Mouse (Mus musculus) forebrain, embryonic 14.5 days (tissue): ENCODE results near the gene Mogs. TPM values are rescaled to one million over a fixed set of nuclear protein-coding genes. Genes with fewer than 3 reads are reported as not detected.
"Not testable (repeated sequence)": the region's sequence is repeated elsewhere in the genome, so short reads cannot be mapped to it uniquely, and the experiment has no call there.

Source experiments
- ATAC-seq: fragments of 200-750 bp; cut with Nextera tagmentation; 2 replicates; pipeline ENCODE4 v1.8.0; 2017; ENCODE audit warnings: mild to moderate bottlenecking, moderate library complexity
- DNase-seq: peaks from one replicate; pipeline ENCODE4 v3.0.0-alpha.2; 2015; ENCODE audit warnings: low spot score
- H3K27ac ChIP-seq: fragments of 300-500 bp; sonication (generic); 2 replicates; pipeline ENCODE4 v1.5.1; 2014; ENCODE audit warnings: low read depth, mild to moderate bottlenecking, control low read depth, low read length, moderate library complexity
- H3K27me3 ChIP-seq: fragments of 300-500 bp; sonication (generic); replicated peaks from 2 replicates; pipeline ENCODE4 v1.6.1; 2014; ENCODE audit warnings: low read length, control low read depth, mixed read lengths; ENCODE audit not compliant: control insufficient read depth, insufficient read depth
- H3K36me3 ChIP-seq: fragments of 300-500 bp; sonication (generic); 2 replicates; pipeline ENCODE4 v1.6.1; 2014; ENCODE audit warnings: low read length, control low read depth; ENCODE audit not compliant: control insufficient read depth, insufficient read depth
- H3K4me1 ChIP-seq: fragments of 300-500 bp; sonication (generic); 2 replicates; pipeline ENCODE4 v1.6.1; 2014; ENCODE audit warnings: antibody characterized with exemption, low read length, control low read depth; ENCODE audit not compliant: control insufficient read depth, insufficient read depth
- H3K4me2 ChIP-seq: fragments of 300-500 bp; sonication (generic); 2 replicates; pipeline ENCODE4 v1.6.1; 2014; ENCODE audit warnings: mild to moderate bottlenecking, control low read depth, low read length
- H3K4me3 ChIP-seq: fragments of 300-500 bp; sonication (generic); 2 replicates; pipeline ENCODE4 v1.5.1; 2014; ENCODE audit warnings: low read depth, low read length, control low read depth
- H3K9ac ChIP-seq: fragments of 300-500 bp; sonication (generic); 2 replicates; pipeline ENCODE4 v1.6.1; 2014; ENCODE audit warnings: mild to moderate bottlenecking, low read length, control low read depth, moderate library complexity
- H3K9me3 ChIP-seq: fragments of 300-500 bp; sonication (generic); replicated peaks from 2 replicates; pipeline ENCODE4 v1.6.1; 2016; ENCODE audit warnings: low read length, control low read depth, mixed read lengths; ENCODE audit not compliant: control insufficient read depth
- WGBS: fragments of 180-500 bp; shearing (Covaris S2); extraction: QIAGEN DNeasy Blood & Tissue Kit; methylation state at CpG from one replicate; pipeline ENCODE4 v1.1.7; 2014; 5-methylcytosine and 5-hydroxymethylcytosine counted together
- polyA plus RNA-seq: library from polyadenylated mRNA; unstranded; fragments of >200 nt; fragmentation: Nextera tagmentation; extraction: Ambion mirVana; gene quantifications from 2 replicates; pipeline ENCODE4 v1.2.1, GENCODE M21; 2014

Gene Mogs
- polyA plus RNA-seq, 1 experiment from 2014 or later: 8.8 TPM

GRCm38 (mm10) chr6:83145805-83146204 lies 30.5 kb downstream of the Mogs start:
- Histone ChIP-seq H3K27me3 (0 out of 2 replicates have a peak, but pooled peaks cover 6% of the 10 kb centered on the region), H3K27ac (no peak overlapping the region), H3K36me3 (no peaks in the 10 kb centered on the region), H3K9me3 (no peaks in the 10 kb centered on the region), H3K4me2 (no peak overlapping the region), H3K9ac (no peak overlapping the region), H3K4me1 (peaks cover 7% of the 10 kb centered on the region; the same call in 1 of the 2 replicates), H3K4me3 (no peak overlapping the region)
- WGBS: 77% methylated on average over 9 of the region's 9 CpGs
- ATAC-seq (no peak), DNase-seq (no peak)

DNA sequence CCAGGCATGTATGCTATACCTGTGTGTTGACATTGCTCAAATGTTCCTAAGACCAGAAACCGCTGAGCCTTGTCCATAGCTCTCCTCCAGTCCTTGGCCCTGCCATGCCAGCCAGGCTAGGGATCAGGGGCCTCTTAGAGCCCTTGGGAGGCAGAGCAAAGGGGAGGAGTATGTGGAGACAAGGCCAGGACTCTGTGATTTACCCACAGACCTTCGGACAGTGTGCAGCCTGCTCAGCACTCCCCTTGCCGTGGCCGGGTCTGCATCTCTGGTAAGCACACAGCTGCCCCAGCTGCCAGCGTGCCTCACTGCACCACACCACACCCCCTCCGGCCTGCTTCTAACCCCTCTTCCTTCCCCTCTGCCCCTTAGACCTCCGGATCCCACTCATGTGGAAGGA lies 32.0 kb downstream of the Mogs start:
- DNase-seq (no peak), ATAC-seq (no peak)
- no peaks in the 10 kb centered on the region for H3K27me3 ChIP-seq
- H3K9ac ChIP-seq: no peak overlapping the region
- peaks cover 3% of the 10 kb centered on the region; the same call in 1 of the 2 replicates for H3K36me3 ChIP-seq
- H3K4me3 ChIP-seq: no peak overlapping the region
- peaks cover 2% of the 10 kb centered on the region; the same call in 1 of the 2 replicates for H3K4me1 ChIP-seq
- H3K27ac ChIP-seq: no peak overlapping the region
- no peak overlapping the region for H3K4me2 ChIP-seq
- no peaks in the 10 kb centered on the region for H3K9me3 ChIP-seq
- 49% methylated on average over 7 of the region's 7 CpGs for WGBS

- Histone ChIP-seq H3K9me3 (no peaks in the 10 kb centered on the region), H3K4me1 (peaks cover 6% of the 10 kb centered on the region; the same call in 1 of the 2 replicates), H3K9ac (no peak overlapping the region; the same call in 1 of the 2 replicates), H3K27me3 (no peaks in the 10 kb centered on the region), H3K36me3 (peaks cover 13% of the 10 kb centered on the region; the same call in 1 of the 2 replicates), H3K4me3 (no peak overlapping the region), H3K27ac (no peak overlapping the region), H3K4me2 (no peak overlapping the region)
- ATAC-seq: no peak
- no peak for DNase-seq
- 26% methylated on average over 8 of the region's 8 CpGs for WGBS
Observed at GRCm38 (mm10) chr6:83151721-83152120, 36.4 kb downstream of the Mogs start.

DNA sequence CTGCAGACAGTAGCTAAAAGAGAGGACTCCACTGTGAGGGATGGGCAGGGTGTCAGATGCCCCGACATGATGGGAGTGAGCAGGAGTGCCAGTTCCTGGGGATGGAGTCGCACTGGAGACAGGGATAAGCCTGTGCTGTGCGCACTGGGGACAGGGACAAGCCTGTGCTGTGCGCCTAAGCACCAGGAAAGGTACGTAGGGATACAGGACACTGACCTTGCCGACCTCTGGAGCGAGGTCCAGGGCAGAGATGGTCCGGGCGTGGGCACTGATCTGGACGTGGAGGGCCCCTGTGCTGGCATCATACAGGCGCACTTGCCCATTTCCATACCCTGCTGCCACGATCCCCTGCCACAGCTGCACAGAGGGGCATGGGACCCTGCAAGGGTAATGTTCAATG lies 37.7 kb downstream of the Mogs start:
- Histone ChIP-seq H3K27me3 (no peaks in the 10 kb centered on the region), H3K4me2 (no peak overlapping the region), H3K27ac (no peak overlapping the region), H3K4me1 (peaks cover 6% of the 10 kb centered on the region; the same call in 1 of the 2 replicates), H3K4me3 (no peak overlapping the region), H3K9me3 (no peaks in the 10 kb centered on the region), H3K36me3 (peaks cover 13% of the 10 kb centered on the region; the same call in 1 of the 2 replicates), H3K9ac (no peak overlapping the region)
- no peak for ATAC-seq
- no peak for DNase-seq
- 88% methylated on average over 12 of the region's 12 CpGs for WGBS

DNA sequence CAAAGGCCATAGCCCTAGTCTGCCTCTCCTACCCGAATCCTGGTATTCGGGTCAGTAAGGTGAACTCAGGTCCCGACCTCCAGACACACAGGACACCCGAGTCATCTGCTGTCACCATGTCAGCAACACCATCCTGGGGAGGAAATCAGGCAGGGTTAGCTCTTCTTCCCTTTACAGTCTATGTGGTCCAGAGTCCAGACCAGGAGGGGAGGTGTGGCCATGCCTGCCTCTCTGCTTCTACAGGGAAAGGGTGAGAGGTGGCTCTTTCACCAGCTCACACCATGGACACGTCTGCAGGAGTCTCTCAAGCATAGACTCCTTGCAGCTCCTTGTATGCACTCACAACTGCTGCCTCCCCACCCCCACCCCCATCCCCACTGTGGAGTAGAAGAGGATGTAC lies 38.2 kb downstream of the Mogs start:
- no peak for ATAC-seq
- no peak for DNase-seq
- H3K27ac ChIP-seq: no peak overlapping the region
- peaks cover 13% of the 10 kb centered on the region; the same call in 1 of the 2 replicates for H3K36me3 ChIP-seq
- no peaks in the 10 kb centered on the region for H3K9me3 ChIP-seq
- no peak overlapping the region for H3K4me2 ChIP-seq
- no peak overlapping the region for H3K9ac ChIP-seq
- no peaks in the 10 kb centered on the region for H3K27me3 ChIP-seq
- 79% methylated on average over 5 of the region's 5 CpGs for WGBS
- no peak overlapping the region for H3K4me3 ChIP-seq
- H3K4me1 ChIP-seq: peaks cover 6% of the 10 kb centered on the region; the same call in 1 of the 2 replicates

- peaks cover 6% of the 10 kb centered on the region; the same call in 1 of the 2 replicates for H3K4me1 ChIP-seq
- peak overlapping the region; percentile 80 for H3K4me2 ChIP-seq
- peaks cover 13% of the 10 kb centered on the region; the same call in 1 of the 2 replicates for H3K36me3 ChIP-seq
- H3K9me3 ChIP-seq: no peaks in the 10 kb centered on the region
- H3K27ac ChIP-seq: 0 out of 2 replicates have a peak overlapping the region, but pooled peaks have one; percentile 2
- ATAC-seq (peak; percentile 37), DNase-seq (no peak)
- peaks cover 8% of the 10 kb centered on the region for H3K27me3 ChIP-seq
- peak overlapping the region; percentile 68 for H3K9ac ChIP-seq
- WGBS: 8% methylated on average over 23 of the region's 23 CpGs
- peak overlapping the region; percentile 52 for H3K4me3 ChIP-seq
Observed at GRCm38 (mm10) chr6:83155552-83156238, 40.4 kb downstream of the Mogs start.

DNA sequence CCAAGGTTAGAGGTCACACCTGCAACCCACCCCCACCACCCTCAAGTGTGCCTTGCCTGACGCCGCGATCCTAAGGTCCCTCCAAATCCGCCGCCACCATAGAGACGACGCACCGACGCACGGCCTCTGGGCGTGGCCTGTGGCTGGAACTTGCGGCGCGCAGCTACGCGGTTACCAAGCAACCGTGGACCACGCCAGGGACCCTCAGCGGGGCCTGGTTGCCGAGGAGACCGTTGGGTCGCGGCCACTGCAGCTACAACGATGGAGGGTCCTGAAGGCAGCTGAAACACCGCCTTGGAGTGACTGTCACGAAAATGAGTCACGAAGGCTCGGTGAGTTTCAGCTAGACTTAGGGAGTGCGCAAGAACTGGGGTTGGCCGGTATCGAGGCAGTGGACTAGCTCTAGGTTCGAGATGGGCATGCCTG lies 41.0 kb downstream of the Mogs start, which contains the start of the genes Wdr54 and 1700003E16Rik:
Gene Wdr54, minus strand, starts transcription at position 139 of the 426 bp plus-strand sequence.
Gene 1700003E16Rik, plus strand, starts transcription at position 146 of the 426 bp plus-strand sequence.
- Histone ChIP-seq H3K36me3 (peaks cover 13% of the 10 kb centered on the region; the same call in 1 of the 2 replicates), H3K4me2 (peak within 1 kb of the TSS; percentile 80), H3K9me3 (no peaks in the 10 kb centered on the region), H3K4me1 (peaks cover 6% of the 10 kb centered on the region; the same call in 1 of the 2 replicates), H3K4me3 (peak within 1 kb of the TSS; percentile 52), H3K27ac (peak within 1 kb of the TSS; percentile 2; the same call in 1 of the 2 replicates), H3K9ac (peak within 1 kb of the TSS; percentile 68), H3K27me3 (peaks cover 13% of the 10 kb centered on the region)
- DNase-seq (peak; percentile 92), ATAC-seq (peak; percentile 97)
- WGBS: 0% methylated on average over 32 of the region's 32 CpGs

DNA sequence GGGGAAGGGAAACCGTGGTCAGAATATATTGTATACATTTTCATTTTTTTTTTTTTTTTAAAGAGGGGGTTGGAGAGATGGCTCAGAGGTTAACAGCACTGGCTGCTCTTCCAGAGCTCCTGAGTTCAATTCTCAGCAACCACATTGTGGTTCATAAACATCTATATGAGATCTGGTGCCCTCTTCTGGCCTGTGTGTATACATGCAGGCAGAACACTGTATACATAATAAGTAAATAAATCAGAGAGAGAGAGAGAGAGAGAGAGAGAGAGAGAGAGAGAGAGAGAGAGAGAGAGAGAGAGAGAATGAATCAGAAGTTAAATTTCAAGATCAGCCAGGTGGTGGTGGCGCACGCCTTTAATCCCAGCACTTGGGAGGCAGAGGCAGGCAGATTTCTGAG lies 44.2 kb downstream of the Mogs start:
- ATAC-seq, H3K4me2 ChIP-seq, H3K27ac ChIP-seq, H3K4me3 ChIP-seq, H3K4me1 ChIP-seq, H3K9ac ChIP-seq, H3K9me3 ChIP-seq, H3K36me3 ChIP-seq: not testable (repeated sequence)
- H3K27me3 ChIP-seq: peaks cover 36% of the 10 kb centered on the region
- DNase-seq: peak; percentile 87
- 11% methylated on average over 3 of the region's 3 CpGs for WGBS

DNA sequence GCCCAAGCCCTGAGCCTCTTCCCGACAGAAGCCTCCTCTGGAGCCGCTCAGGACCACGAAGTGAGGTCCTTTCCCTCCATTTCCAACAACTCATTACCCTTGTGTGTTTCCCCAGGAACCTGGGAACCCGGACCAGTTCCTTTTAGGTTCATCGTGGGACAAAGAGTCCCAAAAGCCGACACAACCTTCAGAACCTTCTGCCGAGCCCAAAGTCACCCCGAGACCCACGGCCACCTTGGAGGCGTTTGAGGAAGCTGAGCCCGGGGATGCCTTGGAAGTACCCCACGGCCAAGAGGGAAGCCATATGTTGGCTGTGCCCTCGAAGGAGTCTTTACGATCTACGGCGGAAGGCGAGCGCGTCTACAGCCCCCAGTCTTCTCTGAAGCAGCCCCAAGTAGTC lies 46.1 kb downstream of the Mogs start:
- Histone ChIP-seq H3K4me1 (peaks cover 8% of the 10 kb centered on the region), H3K4me2 (peak overlapping the region; percentile 41), H3K9me3 (no peaks in the 10 kb centered on the region), H3K27me3 (peaks cover 36% of the 10 kb centered on the region), H3K27ac (no peak overlapping the region), H3K9ac (peak overlapping the region; percentile 37; the same call in 1 of the 2 replicates), H3K36me3 (no peaks in the 10 kb centered on the region), H3K4me3 (peak overlapping the region; percentile 18; the same call in 1 of the 2 replicates)
- WGBS: 10% methylated on average over 19 of the region's 19 CpGs
- ATAC-seq: no peak
- DNase-seq: no peak
